Mouse (Mus musculus): Measurements from ENCODE around the gene Nrsn2. TPM values are rescaled to one million over a fixed set of nuclear protein-coding genes. Genes with fewer than 3 reads are reported as not detected.

The Nrsn2 gene
- total RNA-seq, 2 experiments from 2014 or later: 74.6 to 90.8 TPM

GRCm38 (mm10) chr2:152357254-152357653 is 19.2 kb downstream of the Nrsn2 start:
- intact Hi-C loops (cut with DNase I): no loop called here
- DNase-seq (ENCODE audit: extremely low spot score in 1 of 2, low spot score in 2 of 2): no peak
- Histone ChIP-seq H3K4me3 (no peak overlapping the region), H3K27ac (no peak overlapping the region)
- no peak for TF ChIP-seq CTCF (IDR thresholded peaks at IDR 0.05)

- Histone ChIP-seq H3K27ac (no peak overlapping the region), H3K4me3 (no peak overlapping the region)
- intact Hi-C loops (cut with DNase I): no loop called here
- DNase-seq (ENCODE audit: extremely low spot score in 1 of 2, low spot score in 2 of 2): peak in 1 of 2 experiments; percentile 42
- no peak for TF ChIP-seq CTCF (IDR thresholded peaks at IDR 0.05)
These were observed 26.4 kb downstream of the Nrsn2 start for GRCm38 (mm10) chr2:152349842-152350540.

DNA sequence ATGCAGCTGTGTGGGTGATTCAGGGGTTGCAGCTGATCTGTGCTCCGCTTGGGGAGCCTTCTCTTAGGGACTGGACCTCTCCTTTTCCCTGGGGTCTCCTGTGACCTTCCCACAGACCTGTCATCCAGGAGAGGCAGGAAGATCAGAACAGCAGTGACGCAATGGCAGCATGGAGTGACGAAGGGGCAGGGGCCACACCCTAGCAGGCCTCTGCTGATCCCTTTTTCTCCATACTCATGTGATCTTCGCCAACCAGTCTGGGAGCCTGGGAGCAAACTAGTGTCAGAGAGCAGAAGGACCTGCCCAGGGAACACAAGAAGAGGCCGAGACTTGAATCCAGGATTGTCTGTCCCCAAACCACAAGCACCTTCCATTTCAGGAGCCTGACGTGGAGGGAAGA is 27.2 kb downstream of the Nrsn2 start:
- Histone ChIP-seq H3K4me3 (no peak overlapping the region), H3K27ac (no peak overlapping the region)
- TF ChIP-seq CTCF (IDR thresholded peaks at IDR 0.05): no peak
- DNase-seq (ENCODE audit: extremely low spot score in 1 of 2, low spot score in 2 of 2): no peak
- intact Hi-C loops (cut with DNase I): no loop called here

DNA sequence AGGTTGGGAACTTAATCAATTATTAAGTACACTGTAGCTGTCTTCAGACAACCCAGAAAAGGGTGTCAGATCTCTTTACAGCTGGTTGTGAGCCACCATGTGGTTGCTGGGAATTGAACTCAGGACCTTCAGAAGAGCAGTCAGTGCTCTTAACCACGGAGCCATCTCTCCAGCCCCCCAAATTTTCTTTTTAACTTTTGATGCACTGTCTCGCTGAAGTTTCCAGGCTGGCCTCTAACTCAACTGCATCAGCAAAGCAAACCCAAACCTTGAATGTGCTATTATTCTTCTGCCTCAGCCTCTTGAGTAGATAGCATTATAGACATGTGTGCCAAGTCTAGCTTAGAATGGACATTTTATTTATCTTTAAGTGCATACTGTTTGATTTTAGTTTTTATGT is 28.7 kb downstream of the Nrsn2 start:
- DNase-seq (ENCODE audit: extremely low spot score in 1 of 2, low spot score in 2 of 2): no peak
- TF ChIP-seq CTCF (IDR thresholded peaks at IDR 0.05): no peak
- intact Hi-C loops (cut with DNase I): no loop called here
- H3K27ac ChIP-seq: no peak overlapping the region
- H3K4me3 ChIP-seq: no peak overlapping the region

- Histone ChIP-seq H3K27ac (no peak overlapping the region), H3K4me3 (no peak overlapping the region)
- no peak for TF ChIP-seq CTCF (IDR thresholded peaks at IDR 0.05)
- no peak for DNase-seq (ENCODE audit: extremely low spot score in 1 of 2, low spot score in 2 of 2)
- intact Hi-C loops (cut with DNase I): no loop called here
These were observed 29.5 kb downstream of the Nrsn2 start for GRCm38 (mm10) chr2:152346776-152347465.

GRCm38 (mm10) chr2:152345393-152345792 is 31.0 kb downstream of the Nrsn2 start:
- no peak for DNase-seq (ENCODE audit: extremely low spot score in 1 of 2, low spot score in 2 of 2)
- Histone ChIP-seq H3K4me3 (no peak overlapping the region), H3K27ac (no peak overlapping the region)
- intact Hi-C loops (cut with DNase I): no loop called here
- no peak for TF ChIP-seq CTCF (IDR thresholded peaks at IDR 0.05)

DNA sequence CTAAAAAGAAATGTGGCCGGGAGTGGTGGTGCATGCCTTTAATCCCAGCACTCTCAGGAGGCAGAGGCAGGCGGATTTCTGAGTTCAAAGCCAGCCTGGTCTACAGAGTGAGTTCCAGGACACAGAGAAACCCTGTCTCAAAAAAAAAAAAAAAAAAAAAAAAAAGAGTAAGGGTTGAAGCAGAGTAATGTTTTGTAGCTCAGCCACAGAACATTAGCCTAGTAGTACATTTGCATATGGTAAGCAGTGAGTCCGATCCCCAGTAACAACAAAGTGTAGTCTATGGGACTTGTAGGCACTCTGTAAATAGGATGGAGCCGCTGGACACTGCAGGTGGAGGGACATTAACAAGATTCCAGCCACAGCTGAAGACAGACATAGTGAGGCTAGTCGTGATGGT is 31.5 kb downstream of the Nrsn2 start:
- DNase-seq (ENCODE audit: extremely low spot score in 1 of 2, low spot score in 2 of 2): no peak
- TF ChIP-seq CTCF (IDR thresholded peaks at IDR 0.05): no peak
- no peak overlapping the region for H3K27ac ChIP-seq
- intact Hi-C loops (cut with DNase I): no loop called here
- no peak overlapping the region for H3K4me3 ChIP-seq

- Histone ChIP-seq H3K4me3 (peak overlapping the region; percentile 62), H3K27ac (peak overlapping the region; percentile 59; the same call in 1 of the 2 replicates)
- no peak for TF ChIP-seq CTCF (IDR thresholded peaks at IDR 0.05)
- DNase-seq (ENCODE audit: extremely low spot score in 1 of 2, low spot score in 2 of 2): no peak
- intact Hi-C loops (cut with DNase I): no loop called here
These were observed 32.1 kb downstream of the Nrsn2 start for GRCm38 (mm10) chr2:152344361-152344760.

DNA sequence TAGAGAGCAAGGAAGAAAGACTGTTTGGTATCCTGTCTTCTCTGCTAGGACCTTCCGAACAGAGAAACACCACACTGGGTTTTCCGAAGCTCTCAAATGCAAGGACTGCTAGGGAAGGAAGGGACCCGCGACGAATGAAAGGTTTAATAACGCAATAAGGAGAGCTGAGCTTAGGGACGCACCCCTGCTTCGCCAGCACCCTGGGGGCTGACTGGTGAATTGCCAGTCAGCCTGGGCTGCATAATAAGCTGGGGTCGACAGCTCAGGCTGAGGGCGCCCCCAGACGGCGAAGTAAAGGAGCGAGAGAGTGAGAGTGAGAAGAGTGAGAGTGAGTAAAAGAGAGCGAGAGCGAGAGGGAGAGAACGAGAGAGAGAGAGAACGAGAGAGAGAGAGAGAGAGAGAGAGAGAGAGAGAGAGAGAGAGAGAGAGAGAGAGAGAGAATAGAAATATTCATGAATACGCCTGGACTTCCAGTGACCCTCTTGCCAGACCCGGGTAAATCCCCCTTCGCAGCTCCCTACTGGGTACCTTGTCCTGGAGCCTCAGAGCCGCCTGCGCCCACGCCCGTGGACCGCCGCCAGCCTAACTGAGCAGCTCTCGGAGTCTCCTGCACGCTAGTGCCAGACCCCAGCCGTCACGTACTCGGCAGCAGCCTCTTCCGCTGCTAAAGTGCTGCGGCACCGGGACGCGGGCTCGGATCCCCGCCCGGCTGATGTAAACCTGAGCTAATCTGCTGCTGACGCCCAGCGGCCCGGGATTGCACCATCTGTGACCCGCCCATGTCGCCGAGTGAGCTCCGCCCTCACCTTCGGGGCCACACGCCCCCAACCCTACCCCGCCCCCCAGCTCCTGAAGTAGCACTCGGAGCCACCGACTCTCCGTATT is 32.9 kb downstream of the Nrsn2 start, which contains the start of gene Trib3:
Trib3 (minus strand) TSS at position 704 of the 885 bp plus-strand sequence.
- H3K27ac ChIP-seq: peak within 1 kb of the TSS; percentile 59; the same call in 1 of the 2 replicates
- H3K4me3 ChIP-seq: peak within 1 kb of the TSS; percentile 62
- peak; percentile 64 for TF ChIP-seq CTCF (IDR thresholded peaks at IDR 0.05)
- DNase-seq (ENCODE audit: extremely low spot score in 1 of 2, low spot score in 2 of 2): peak; percentile 66 to 73
- intact Hi-C loops (cut with DNase I): no loop called here

GRCm38 (mm10) chr2:152339631-152340179 is 36.7 kb downstream of the Nrsn2 start:
- intact Hi-C loops (cut with DNase I): no loop called here
- no peak for TF ChIP-seq CTCF (IDR thresholded peaks at IDR 0.05)
- Histone ChIP-seq H3K27ac (no peak overlapping the region), H3K4me3 (no peak overlapping the region)
- DNase-seq (ENCODE audit: extremely low spot score in 1 of 2, low spot score in 2 of 2): no peak

DNA sequence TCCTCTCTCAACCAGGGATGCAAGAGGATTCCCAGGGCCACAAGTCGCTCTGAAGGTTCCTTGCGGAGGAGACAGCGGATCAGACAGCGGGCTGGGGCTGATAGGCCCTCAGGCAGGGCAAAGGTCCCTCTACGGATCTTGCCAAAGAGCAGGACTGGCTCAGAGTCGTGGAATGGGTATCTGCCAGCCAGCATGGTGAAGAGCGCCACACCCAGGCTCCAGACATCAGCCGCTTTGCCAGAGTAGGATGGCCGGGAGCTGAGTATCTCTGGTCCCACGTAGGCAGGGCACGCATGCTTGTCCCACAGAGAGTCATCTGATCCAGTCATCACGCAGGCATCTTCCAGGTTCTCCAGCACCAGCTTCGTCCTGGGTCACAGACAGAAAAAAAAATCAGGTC is 38.1 kb downstream of the Nrsn2 start:
- intact Hi-C loops (cut with DNase I): no loop called here
- Histone ChIP-seq H3K27ac (no peak overlapping the region), H3K4me3 (no peak overlapping the region)
- DNase-seq (ENCODE audit: extremely low spot score in 1 of 2, low spot score in 2 of 2): no peak
- no peak for TF ChIP-seq CTCF (IDR thresholded peaks at IDR 0.05)
